Mouse (Mus musculus) C2C12 (cell line): ENCODE measurements around the gene Hsph1. TPM values are rescaled to one million over a fixed set of nuclear protein-coding genes. Genes with fewer than 3 reads are reported as not detected.

Source experiments
- H3K27me3 ChIP-seq: one replicate; pipeline ENCODE4 v1.6.1; 2011; ENCODE audit not compliant: control insufficient read depth, insufficient read depth, insufficient read length
- H3K36me3 ChIP-seq: one replicate; pipeline ENCODE4 v1.6.1; 2011; ENCODE audit not compliant: control insufficient read depth, insufficient read depth
- H3K4me3 ChIP-seq: one replicate; pipeline ENCODE4 v1.5.1; 2011; ENCODE audit warnings: mild to moderate bottlenecking, control low read depth; ENCODE audit not compliant: poor library complexity, insufficient read depth, severe bottlenecking
- H3K79me2 ChIP-seq: one replicate; pipeline ENCODE4 v1.6.1; 2011; ENCODE audit not compliant: control insufficient read depth, insufficient read depth
- H3K79me3 ChIP-seq: one replicate; pipeline ENCODE4 v1.6.1; 2011; ENCODE audit warnings: low read depth, control low read depth
- H3ac ChIP-seq: one replicate; pipeline ENCODE3; 2011; ENCODE audit warnings: low read depth; ENCODE audit not compliant: control insufficient read depth, insufficient read length
- CEBPB ChIP-seq: IDR thresholded peaks from one replicate; pipeline ENCODE4 v1.6.1; 2011; ENCODE audit warnings: low read depth, mild to moderate bottlenecking, control low read depth, moderate library complexity
- CTCF ChIP-seq: IDR thresholded peaks from one replicate; pipeline ENCODE4 v1.5.1; 2011; ENCODE audit not compliant: control insufficient read depth, insufficient read depth, insufficient read length
- FOSL1 ChIP-seq: IDR thresholded peaks from one replicate; pipeline ENCODE4 v1.8.0; 2011; ENCODE audit warnings: mild to moderate bottlenecking, low read length; ENCODE audit not compliant: poor library complexity, insufficient read depth, severe bottlenecking
- MAX ChIP-seq: IDR thresholded peaks from one replicate; pipeline ENCODE4 v1.6.1; 2011; ENCODE audit warnings: mild to moderate bottlenecking, control low read depth
- MYOD1 ChIP-seq: IDR thresholded peaks from one replicate; pipeline ENCODE4 v1.6.1; 2011; ENCODE audit warnings: low read depth; ENCODE audit not compliant: control insufficient read depth, insufficient read length
- MYOG ChIP-seq: IDR thresholded peaks from one replicate; pipeline ENCODE4 v1.6.1; 2011; ENCODE audit not compliant: control insufficient read depth, insufficient read length; ENCODE audit errors: extremely low read depth
- USF1 ChIP-seq: IDR thresholded peaks from one replicate; pipeline ENCODE4 v1.6.1; 2011; ENCODE audit warnings: low read depth, mild to moderate bottlenecking, control low read depth, moderate library complexity
- polyA plus RNA-seq: library from polyadenylated mRNA; unstranded; fragments of >200 nt; fragmentation: generic; extraction: Trizol; gene quantifications from one replicate; pipeline ENCODE4 v1.2.1, GENCODE M21; 2012; ENCODE audit warnings: missing spikeins

Hsph1 gene
- polyA plus RNA-seq, 1 experiment = 74.1 TPM

DNA sequence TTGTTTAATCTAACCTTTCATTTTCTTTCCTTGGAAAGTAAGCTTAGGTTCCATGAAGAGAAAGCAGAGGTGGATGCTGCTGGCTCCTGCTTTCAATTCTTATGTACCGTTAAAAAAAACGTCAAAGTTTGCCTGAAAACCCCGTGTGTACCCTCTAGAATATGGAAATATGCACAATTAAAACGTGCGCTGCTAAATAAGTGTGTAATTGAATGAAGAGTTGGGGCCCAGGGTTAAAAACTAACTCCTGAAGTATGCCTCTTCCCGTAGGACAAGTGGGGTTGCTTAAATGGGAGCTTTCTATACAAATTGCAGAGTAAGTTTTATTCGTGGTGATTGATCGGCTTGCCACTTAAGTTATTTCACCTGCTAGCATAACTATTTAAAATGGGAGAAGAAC lies 1.1 kb upstream of the Hsph1 start:
- peaks cover 28% of the 10 kb centered on the region for H3K36me3 ChIP-seq
- H3ac ChIP-seq = no peak overlapping the region
- H3K27me3 ChIP-seq = no peaks in the 10 kb centered on the region
- TF ChIP-seq MYOD1 = no peak
- TF ChIP-seq MAX = no peak
- no peak for TF ChIP-seq USF1
- no peak for TF ChIP-seq CEBPB
- no peak for TF ChIP-seq FOSL1
- no peak for TF ChIP-seq MYOG
- no peak for TF ChIP-seq CTCF
- H3K79me2 ChIP-seq = peaks cover 38% of the 10 kb centered on the region
- peak overlapping the region; percentile 43 for H3K4me3 ChIP-seq
- peaks cover 34% of the 10 kb centered on the region for H3K79me3 ChIP-seq

DNA sequence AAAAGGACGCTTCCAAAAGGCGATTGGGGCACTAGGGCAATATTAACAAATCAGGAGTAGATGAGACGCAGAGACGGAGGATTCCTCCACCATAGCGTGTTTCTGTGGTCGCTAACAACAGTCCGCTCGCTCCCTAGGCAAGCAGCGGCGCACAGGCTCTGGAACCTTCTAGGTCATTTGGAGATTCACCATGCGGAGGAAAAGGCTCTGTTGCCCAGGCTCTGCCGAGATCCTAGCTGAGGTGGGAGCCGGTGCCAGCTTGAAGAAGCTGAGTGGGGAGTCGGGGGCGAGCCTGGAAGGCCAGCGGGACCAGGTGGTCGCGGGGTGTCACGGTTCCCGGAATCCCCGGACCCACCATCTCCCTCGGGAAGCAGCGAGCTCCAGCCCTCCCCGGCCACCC lies 620 bp downstream of the Hsph1 start:
- Histone ChIP-seq H3K79me2 (peaks cover 55% of the 10 kb centered on the region), H3K27me3 (no peaks in the 10 kb centered on the region), H3K79me3 (peaks cover 39% of the 10 kb centered on the region), H3ac (peak overlapping the region; percentile 94), H3K4me3 (peak overlapping the region; percentile 93), H3K36me3 (peaks cover 46% of the 10 kb centered on the region)
- TF ChIP-seq MAX = no peak
- no peak for TF ChIP-seq CTCF
- no peak for TF ChIP-seq USF1
- no peak for TF ChIP-seq MYOD1
- TF ChIP-seq MYOG = no peak
- no peak for TF ChIP-seq FOSL1

DNA sequence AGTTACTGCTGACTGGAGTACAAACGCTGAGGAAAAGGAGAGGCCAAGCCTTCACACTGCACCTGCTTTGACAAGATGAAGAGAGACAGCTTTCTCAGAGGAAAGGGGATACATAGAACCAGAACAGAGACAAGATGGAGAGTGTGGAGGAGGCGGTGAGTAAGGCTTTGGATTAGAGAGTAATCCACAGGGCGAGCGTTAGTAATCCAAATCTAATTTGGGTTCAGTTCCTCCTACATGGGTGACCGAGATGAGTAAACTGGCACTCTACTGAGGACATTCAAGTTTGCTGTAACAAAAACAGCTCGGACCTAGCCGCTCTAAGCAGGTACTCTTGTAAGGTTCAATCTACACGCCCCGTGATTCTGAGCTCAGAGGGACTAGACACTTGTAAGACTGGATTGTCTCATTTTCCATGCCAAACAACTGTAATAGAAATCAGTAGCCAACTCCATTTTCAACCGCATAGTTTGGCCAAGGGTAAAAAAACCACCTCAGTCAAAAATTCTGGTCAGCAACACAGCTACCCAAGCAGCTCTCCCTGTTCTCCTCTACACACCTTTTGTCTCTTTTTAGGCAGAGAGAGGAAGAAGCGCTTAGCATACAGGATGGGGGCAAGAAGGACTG lies 1.7 kb downstream of the Hsph1 start:
- Histone ChIP-seq H3K27me3 (no peaks in the 10 kb centered on the region), H3K79me3 (peaks cover 40% of the 10 kb centered on the region), H3K36me3 (peaks cover 56% of the 10 kb centered on the region), H3ac (peak overlapping the region; percentile 51), H3K4me3 (peak overlapping the region; percentile 93), H3K79me2 (peaks cover 64% of the 10 kb centered on the region)
- no peak for TF ChIP-seq MYOG
- no peak for TF ChIP-seq CTCF
- no peak for TF ChIP-seq USF1
- TF ChIP-seq CEBPB = no peak

DNA sequence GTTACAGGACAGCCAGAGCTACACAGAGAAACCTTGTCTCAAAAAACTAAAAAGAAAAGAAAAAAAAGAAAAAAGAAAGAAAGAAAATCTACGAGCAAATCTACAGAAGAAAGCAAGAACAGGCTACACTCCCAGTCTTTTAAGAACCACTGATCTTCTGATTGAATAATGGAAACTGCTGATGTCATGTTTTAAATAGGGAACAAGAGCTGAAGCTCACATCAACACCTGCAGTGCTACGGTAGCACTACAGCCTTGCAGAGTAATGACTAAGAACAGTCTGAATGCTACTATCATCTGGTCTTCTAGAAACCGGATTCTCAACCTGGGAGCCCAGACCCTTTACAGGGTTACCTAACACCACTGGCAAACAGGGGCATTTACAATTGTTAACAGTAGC lies 10.6 kb downstream of the Hsph1 start:
- H3K36me3 ChIP-seq = peaks cover 94% of the 10 kb centered on the region
- no peak for TF ChIP-seq MYOD1
- no peak for TF ChIP-seq CEBPB
- no peak for TF ChIP-seq FOSL1
- no peak for TF ChIP-seq CTCF
- no peak for TF ChIP-seq MAX
- no peak for TF ChIP-seq MYOG

DNA sequence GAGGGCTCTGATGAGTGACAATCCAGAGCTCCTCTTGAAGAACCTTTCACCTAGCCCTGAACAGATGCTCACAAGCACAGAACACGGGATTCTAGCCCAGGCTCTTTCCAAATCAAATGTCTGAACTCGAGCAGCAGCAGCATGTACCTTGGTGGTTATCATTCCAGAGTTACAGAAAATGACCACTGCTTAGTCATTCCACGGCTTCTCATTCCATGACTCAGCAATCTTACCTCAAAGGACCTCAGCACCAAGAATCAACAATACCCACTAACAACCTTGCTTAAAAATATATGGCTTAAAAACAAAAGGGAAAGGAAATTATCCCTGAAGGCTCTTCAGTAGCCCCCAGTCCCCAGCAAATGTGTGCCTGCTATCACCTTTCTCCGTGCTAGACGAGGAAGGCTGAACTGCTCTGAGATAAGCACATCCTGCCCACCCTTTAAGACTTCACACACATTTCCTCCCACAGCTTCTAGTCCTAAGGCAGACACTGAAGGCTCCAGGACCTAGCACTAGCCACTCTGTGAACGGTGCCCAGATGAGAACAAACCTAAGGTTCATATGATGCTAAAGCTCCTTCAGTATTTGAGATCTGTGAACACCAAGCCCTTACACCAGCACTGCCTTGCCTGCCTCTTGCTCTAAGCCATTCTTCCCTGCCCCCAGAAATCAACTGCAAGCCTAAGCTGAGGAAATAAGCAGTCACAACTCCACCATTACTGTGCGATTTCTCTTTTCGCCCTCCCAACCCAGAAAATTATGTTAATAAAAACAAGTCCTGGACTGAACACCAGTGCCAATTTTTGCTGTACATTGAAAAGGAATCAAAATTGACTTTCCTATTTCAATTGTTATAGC lies 12.1 kb downstream of the Hsph1 start:
- Histone ChIP-seq H3K36me3 (peaks cover 92% of the 10 kb centered on the region), H3K79me2 (peaks cover 77% of the 10 kb centered on the region), H3ac (no peak overlapping the region), H3K27me3 (no peaks in the 10 kb centered on the region), H3K79me3 (peaks cover 29% of the 10 kb centered on the region), H3K4me3 (no peak overlapping the region)
- TF ChIP-seq CTCF = no peak
- peak; percentile 68 for TF ChIP-seq FOSL1

More for the DNA sequence above, 10.6 kb downstream of the Hsph1 start:
- H3K79me2 ChIP-seq = peaks cover 91% of the 10 kb centered on the region
- H3ac ChIP-seq = no peak overlapping the region
- peaks cover 31% of the 10 kb centered on the region for H3K79me3 ChIP-seq
- no peak overlapping the region for H3K4me3 ChIP-seq
- H3K27me3 ChIP-seq = no peaks in the 10 kb centered on the region

DNA sequence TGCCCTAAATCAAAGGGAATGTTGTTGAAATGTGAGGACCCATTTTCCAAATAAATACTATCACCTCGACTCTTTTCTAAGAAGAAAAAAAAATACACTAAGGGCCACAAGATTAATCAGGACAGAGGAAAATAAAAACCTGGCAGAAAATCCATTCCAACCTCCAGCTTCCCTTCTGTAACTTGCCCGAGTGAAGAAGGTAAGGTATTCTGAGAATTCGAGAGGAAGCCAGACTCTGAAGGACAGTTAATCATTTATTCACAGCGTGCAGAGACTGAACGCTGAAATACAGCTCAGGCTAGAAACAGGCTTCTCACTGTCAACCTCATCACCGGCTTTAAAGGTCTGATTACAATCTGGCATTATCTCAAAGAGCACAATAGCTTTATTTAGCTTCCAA lies 13.5 kb downstream of the Hsph1 start:
- no peaks in the 10 kb centered on the region for H3K27me3 ChIP-seq

More for the DNA sequence above, 13.5 kb downstream of the Hsph1 start:
- no peak overlapping the region for H3ac ChIP-seq
- peaks cover 95% of the 10 kb centered on the region for H3K36me3 ChIP-seq
- H3K79me2 ChIP-seq = peaks cover 65% of the 10 kb centered on the region
- TF ChIP-seq FOSL1 (no peak), CEBPB (no peak), MYOD1 (no peak), CTCF (no peak), USF1 (no peak), MYOG (no peak)
- no peak overlapping the region for H3K4me3 ChIP-seq
- H3K79me3 ChIP-seq = peaks cover 25% of the 10 kb centered on the region
